Mouse (Mus musculus) brown adipose tissue, adult 24 weeks (tissue): Measurements from ENCODE around the gene Hs3st4. TPM values are rescaled to one million over a fixed set of nuclear protein-coding genes. Genes with fewer than 3 reads are reported as not detected.

Source experiments
- H3K27ac ChIP-seq: fragments of 200-500 bp; replicated peaks from 2 replicates; pipeline ENCODE4 v1.5.1; 2012; ENCODE audit warnings: low read depth, mild to moderate bottlenecking, low read length
- H3K4me1 ChIP-seq: fragments of 200-500 bp; 2 replicates; pipeline ENCODE4 v1.6.1; 2012; ENCODE audit warnings: low read length, mixed read lengths; ENCODE audit not compliant: control insufficient read depth, insufficient read depth, insufficient read length
- H3K4me3 ChIP-seq: fragments of 200-500 bp; 2 replicates; pipeline ENCODE4 v1.5.1; 2012; ENCODE audit warnings: low read depth, mild to moderate bottlenecking, low read length, moderate library complexity; ENCODE audit not compliant: insufficient read depth
- polyA plus RNA-seq: library from polyadenylated mRNA; stranded (reverse); fragments of >200 nt; gene quantifications from 2 replicates; pipeline ENCODE4 v1.2.4, GENCODE M21; 2012; ENCODE audit not compliant: missing spikeins, insufficient read depth, insufficient read length

Hs3st4 gene
- polyA plus RNA-seq, 1 experiment: not detected

DNA sequence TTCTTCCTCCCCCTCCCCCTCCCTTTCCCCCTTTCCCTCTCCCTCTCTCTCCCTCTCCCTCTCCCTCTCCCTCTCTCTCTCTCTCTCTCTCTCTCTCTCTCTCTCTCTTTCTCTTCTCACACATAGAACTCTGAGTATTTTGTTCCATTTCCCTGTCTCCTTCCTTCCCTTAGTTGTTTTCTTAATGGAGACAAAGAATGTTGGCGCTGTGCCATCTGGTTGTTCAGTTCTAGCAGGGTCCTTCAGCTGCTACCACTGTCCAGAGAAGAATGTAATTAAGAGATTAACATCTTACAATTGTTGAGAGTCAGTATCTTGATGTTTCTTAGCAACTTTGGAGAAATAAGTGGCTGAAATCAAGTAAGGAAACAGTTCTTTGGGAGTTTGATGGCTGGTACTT, 202.0 kb downstream of the Hs3st4 start:
- H3K27ac ChIP-seq: no peak overlapping the region
- H3K4me1 ChIP-seq: no peaks in the 10 kb centered on the region

DNA sequence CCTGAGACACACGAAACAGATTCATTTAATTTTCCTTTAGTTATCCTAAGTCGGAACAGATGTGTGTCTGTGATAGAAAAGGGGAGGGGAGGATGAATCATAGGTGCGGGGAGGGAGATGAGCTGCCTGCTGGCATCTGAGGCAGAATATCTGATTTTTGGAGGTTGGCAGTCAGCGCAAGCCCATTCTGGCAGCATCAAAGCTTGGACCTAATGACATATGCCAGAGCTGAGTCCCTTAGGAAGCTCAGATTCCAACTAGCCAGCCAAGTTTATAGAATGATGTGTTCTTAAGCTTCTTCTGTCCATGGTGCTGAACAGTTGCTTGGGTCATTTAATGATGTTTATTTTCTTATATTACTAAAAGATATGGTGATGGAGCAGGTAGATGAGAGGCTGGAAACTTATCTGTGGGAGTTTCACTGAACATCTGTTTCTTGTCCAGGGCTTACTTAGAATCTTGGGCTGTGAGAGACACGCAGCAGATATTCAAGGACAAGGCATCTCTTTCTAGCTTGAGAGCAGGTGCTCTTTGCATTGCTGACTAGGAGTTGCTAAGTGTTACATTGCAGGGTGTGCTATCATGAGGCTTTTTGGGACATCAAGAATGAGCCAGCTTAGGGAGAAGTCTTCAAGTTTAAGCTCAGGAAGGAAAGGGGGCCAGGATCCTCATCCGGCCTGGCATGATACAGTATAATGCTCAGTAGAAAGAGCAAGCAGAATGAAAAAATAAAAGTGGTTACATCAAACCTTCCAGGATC, 216.3 kb downstream of the Hs3st4 start:
- no peaks in the 10 kb centered on the region for H3K4me1 ChIP-seq

More for the DNA sequence above, 202.0 kb downstream of the Hs3st4 start:
- no peak overlapping the region for H3K4me3 ChIP-seq

DNA sequence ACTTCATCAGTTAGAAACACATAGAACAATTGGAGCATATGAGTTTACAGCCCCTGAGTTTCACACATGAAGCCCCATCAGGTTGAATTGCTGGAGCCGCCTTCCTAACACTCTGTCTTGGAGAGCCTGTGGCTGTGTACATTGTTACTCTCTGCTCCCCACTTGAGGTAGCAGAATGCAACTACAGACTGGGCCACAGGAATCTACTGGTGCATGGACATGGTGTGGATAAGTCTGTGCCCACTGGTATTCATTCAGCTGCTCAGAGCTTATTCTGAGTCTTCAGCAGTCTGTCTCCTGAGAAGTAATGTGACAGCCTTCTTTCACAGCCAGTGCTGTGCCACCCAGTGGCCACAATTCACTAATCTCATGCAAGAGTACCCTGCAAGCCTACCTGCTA, 234.3 kb downstream of the Hs3st4 start:
- H3K4me1 ChIP-seq: no peaks in the 10 kb centered on the region
- no peak overlapping the region for H3K4me3 ChIP-seq
- H3K27ac ChIP-seq: no peak overlapping the region

More for the DNA sequence above, 216.3 kb downstream of the Hs3st4 start:
- Histone ChIP-seq H3K4me3 (no peak overlapping the region), H3K27ac (no peak overlapping the region)

DNA sequence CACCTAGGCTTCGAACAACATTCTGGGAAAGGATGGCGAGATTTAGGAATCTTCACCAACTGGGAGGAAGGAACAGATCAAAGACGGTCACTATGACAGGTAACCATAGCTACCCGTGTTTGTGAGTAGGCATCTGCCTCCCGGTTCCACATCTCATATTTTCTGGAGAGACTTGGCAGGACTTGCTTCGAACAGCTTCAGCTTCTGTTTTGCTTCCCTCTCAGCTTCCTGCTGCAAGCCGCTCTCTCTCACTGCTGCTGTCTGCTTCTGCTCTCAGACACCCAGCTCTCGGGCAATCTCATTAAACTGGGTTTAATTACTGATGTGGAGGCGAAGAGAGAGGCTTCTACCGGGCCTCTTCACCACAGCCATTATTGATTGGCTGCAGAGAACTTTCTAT, 237.9 kb downstream of the Hs3st4 start:
- Histone ChIP-seq H3K4me1 (no peaks in the 10 kb centered on the region), H3K4me3 (no peak overlapping the region), H3K27ac (no peak overlapping the region)

DNA sequence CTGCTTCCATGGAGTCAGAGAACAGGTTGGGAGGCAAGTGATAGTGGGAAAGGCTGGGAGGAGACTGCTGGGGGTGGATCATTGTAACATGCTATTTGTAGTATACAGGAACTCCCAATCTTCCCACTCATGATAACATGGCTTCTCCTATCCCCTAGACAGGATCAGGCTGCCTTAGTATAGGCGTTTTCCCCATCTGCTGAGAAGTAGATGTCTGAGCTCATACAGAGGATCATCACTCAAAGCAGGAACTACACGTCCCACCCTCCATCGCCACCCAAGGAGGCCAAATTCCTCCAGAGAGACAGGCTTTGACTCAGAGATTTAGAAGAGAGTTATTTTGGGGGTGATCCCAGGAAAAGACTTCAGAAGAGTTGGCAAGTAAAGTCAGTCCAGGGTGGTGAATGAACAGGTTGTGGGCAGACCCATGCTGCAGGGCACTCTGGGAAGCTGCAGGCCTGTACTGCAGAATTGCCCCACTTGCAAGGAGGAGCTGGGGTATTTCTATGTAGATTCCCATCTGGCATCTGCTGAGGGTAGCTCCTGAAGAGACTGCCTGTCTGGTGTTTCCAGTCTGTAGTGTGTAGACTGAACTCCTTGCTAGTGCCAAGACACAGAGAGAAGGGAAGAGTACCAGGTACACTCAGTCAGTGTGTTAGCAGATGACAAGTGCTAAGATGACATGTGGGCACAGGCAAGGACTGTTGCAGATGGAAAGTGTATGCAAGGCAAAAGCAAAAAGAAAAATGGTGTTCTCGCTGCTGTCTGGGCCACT, 255.4 kb downstream of the Hs3st4 start:
- no peak overlapping the region for H3K27ac ChIP-seq
- no peaks in the 10 kb centered on the region for H3K4me1 ChIP-seq
- no peak overlapping the region for H3K4me3 ChIP-seq

DNA sequence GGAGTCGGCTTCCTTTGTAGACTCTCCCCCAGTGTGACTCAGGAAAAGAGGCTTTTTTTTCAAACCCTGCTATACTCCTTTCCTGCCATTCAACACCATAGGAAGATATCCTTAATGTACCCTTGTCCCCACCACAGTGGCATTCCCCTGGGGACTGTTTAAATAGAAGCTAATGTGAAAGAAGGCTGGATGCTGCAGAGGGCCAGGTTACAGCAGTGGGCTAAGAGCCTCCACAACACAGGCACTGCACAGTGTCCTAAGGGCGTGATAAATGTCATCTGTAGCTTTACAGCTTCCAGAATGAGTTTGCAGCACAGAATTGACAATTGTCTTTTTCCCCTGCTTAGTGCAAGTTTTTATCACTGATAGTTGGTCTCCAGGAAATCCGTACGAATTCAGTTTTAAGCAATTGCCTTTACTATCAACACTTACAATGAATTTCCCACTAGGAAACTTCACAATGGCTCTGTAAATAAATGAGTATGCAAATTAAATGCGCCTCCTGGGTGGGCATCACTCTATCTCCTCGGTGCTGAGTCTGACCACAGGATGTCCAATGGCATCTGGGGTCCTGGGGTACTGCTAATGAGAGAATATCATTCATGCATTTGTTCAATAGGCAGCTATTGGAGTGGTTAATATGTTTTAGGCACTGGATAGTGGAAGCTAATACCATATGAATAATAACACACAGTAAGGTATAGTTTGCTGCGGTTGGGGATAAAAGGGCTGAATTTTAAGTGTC, 257.4 kb downstream of the Hs3st4 start:
- Histone ChIP-seq H3K27ac (no peak overlapping the region), H3K4me3 (no peak overlapping the region), H3K4me1 (no peaks in the 10 kb centered on the region)

DNA sequence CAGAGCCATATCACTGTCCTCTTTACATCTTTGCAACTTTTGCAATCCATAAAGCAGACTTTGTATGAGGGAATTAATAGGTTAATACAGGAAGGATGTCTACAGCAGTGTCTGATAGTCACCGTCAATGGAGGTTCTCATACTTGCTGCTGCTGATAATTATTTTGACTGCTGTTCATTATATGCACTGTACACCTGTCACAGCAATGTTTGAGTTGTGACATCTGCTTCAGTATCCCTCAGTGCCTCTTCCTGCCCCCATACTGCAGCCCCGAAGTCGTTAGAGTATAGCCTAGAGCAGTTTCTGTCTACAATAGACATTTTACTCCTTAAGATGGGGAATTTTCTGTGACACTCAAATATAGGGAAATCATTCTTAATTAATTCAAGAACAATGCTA, 267.2 kb downstream of the Hs3st4 start:
- no peak overlapping the region for H3K27ac ChIP-seq
- no peak overlapping the region for H3K4me3 ChIP-seq
- H3K4me1 ChIP-seq: no peaks in the 10 kb centered on the region

DNA sequence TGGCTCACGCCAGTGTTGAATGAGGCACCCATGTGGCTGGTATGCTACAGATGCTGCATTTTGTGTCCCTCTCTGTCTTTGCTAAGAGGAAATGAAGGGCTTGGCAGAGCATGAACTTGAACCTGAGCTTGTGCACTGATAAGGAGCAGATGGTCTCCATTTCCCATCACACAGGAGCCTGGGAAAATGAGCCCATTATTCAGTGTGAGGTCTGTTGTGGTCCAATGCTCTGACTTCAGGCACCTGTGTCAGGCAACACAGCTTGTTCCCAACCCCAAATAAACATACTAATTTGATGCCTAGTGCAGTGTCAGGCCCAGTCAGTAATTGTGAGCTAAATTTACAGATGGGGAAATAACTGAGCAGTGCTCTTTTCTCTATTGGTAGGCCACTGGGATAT, 267.9 kb downstream of the Hs3st4 start:
- Histone ChIP-seq H3K4me3 (no peak overlapping the region), H3K4me1 (no peaks in the 10 kb centered on the region), H3K27ac (no peak overlapping the region)

DNA sequence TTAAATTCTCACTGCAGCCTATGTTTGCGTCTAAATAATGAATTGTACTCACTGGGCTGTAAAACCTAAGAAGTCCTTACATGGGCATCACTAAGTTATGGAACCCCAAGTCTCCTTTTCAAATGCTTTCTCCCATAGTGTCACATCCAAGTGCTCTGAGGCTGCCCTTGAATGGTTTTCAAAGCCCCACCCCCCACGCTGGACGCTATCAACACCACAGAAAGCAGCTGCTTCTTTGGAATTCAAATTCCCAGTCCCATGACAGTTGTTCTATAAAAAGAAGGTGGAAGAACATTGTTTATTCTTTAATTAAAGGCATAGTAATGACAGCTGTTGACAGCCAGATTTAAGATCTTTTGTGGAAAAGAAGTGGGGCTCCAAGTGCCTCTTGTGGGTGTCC, 275.8 kb downstream of the Hs3st4 start:
- no peak overlapping the region for H3K27ac ChIP-seq
- no peaks in the 10 kb centered on the region for H3K4me1 ChIP-seq
- no peak overlapping the region for H3K4me3 ChIP-seq

DNA sequence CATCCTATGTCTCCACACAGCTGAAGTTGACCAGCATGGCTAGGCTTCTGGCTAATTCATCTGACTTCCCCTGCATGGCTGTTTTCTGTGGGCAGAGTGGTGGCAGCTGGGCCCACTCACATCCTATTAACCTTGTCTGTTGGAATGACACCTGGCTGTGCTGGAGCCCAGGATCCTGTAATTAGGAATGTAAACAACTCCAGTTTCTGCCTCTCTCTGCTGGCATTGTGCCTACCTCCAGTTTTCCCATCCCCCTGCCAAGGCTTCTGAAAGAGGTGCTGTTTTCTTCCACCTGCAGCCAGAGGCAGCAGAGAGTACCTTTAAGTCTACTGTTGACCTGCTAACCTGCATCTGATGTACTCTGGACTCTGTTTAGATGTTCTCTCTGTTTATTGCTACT, 288.1 kb downstream of the Hs3st4 start:
- Histone ChIP-seq H3K4me1 (no peaks in the 10 kb centered on the region), H3K4me3 (no peak overlapping the region), H3K27ac (no peak overlapping the region)

DNA sequence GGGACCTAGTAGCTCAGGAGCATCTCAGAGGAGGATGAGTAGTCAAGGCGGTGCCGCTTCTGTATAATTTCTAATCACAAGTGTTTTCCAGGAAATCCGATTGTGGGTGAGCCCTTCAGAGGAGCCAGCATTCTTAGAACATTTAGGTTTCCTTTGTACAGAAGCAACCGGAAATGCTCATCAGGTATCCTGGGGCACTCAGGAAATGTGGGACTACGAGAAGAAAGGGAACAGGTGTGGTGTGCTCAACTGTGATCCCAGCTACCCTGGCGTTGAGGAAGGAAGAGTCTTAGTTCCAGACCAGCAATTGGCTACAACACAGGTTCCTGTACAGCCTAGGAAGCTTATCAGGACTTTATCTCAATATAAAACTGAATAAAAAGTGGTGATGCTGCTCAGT, 307.2 kb downstream of the Hs3st4 start:
- no peak overlapping the region for H3K4me3 ChIP-seq
- H3K27ac ChIP-seq: no peak overlapping the region

DNA sequence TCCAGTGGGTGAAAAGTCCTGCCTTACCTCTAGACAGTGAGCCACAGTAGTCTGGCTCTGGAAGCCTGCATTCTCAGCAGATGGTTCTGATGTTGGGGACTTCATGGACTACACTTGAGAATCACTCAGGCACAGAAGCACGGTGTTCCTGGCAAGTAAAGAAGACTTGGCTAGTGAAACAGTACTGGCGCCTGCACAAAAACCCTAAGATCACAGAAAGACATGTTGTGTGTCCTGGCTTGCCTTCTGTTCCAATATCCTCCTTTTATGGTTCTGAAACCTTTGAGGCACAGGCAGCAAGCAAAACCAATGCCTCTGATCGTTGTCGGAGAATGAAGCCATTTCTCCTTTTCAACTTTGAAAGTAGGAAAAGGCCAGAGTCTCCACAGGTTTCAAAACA, 336.8 kb downstream of the Hs3st4 start:
- H3K27ac ChIP-seq: no peak overlapping the region
- H3K4me3 ChIP-seq: no peak overlapping the region

More for the DNA sequence above, 307.2 kb downstream of the Hs3st4 start:
- no peaks in the 10 kb centered on the region for H3K4me1 ChIP-seq

DNA sequence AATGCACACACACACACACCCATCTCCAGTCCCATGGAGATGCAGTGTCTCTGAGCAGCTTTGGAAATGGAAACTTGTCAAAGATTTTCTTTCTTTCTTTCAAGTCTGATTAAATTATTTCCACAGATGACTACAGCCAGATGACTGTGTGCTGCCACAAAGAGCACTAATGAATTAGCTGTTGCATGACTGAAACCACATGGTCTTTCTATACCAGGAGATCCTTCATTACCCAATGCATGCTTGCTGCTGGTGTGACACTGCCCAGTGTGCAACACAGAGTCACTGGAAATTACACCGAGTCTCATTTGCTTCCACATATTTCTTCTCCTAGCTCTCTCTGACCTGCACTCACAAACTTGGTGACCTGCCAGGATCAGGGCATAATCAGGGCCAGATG, 353.0 kb downstream of the Hs3st4 start:
- H3K27ac ChIP-seq: no peak overlapping the region

More for the DNA sequence above, 336.8 kb downstream of the Hs3st4 start:
- H3K4me1 ChIP-seq: no peaks in the 10 kb centered on the region

DNA sequence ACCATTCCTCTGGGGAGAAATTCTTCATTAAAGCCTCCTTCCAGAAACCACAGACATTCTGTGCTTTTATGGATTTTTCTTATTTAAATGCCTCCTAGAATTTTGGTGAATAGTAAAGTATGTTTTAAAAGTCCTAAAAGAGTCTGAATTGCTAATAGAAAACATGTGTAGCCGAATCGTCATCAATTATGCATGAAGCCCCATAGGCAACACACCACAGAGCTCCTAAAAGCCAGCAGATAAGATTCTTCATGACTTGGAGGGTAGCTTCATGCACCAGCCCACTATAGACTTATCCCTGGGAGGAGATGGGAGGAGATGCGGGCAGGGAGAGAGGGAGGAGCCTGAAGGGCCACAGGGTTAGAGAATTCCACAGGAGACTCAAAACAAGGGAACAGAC, 358.8 kb downstream of the Hs3st4 start:
- Histone ChIP-seq H3K4me1 (no peaks in the 10 kb centered on the region), H3K27ac (no peak overlapping the region), H3K4me3 (no peak overlapping the region)

More for the DNA sequence above, 353.0 kb downstream of the Hs3st4 start:
- H3K4me3 ChIP-seq: no peak overlapping the region
- no peaks in the 10 kb centered on the region for H3K4me1 ChIP-seq

DNA sequence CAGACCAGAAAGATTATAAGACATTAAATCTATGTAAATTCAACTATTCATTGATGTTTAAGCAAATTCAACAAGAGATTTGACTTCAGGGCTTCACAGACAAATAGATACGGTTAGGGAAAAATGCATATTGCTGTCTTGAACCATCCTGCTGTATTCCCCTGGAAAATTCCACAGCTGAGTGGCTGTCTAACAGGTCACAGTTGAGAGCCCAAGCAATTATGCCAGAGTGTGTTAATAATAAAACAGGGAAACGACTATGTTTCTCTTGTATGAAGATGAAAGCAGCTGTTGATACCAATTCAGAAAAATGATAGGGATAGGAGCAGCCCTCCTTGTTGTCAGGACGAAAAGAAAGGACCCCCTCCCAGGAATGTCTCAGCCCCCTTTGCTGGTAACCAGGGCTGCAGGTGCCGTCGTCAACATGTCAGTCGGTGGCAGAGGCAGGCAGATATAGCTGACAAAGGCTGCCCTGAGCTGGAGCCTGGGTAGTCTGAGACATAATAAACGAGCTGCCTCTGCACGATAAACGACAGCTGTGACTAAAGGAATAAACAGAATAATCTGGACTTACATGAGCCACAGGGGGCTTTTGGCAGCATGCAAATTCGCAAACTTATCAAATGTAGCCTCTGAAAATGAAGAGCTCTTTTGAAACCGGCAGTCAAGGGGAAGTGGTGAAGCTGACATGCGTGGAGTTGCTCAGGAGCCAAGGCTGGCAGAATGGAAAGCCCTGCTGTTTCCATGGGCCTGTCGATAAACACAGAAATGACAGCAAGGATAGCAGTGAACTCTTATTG, 364.7 kb downstream of the Hs3st4 start:
- no peaks in the 10 kb centered on the region for H3K4me1 ChIP-seq
- H3K4me3 ChIP-seq: no peak overlapping the region
- H3K27ac ChIP-seq: no peak overlapping the region
